Mouse (Mus musculus) ES-Bruce4 (cell line): ENCODE data around the gene Ugt1a7c. TPM values are rescaled to one million over a fixed set of nuclear protein-coding genes. Genes with fewer than 3 reads are reported as not detected.

Experiments used
- H3K27ac ChIP-seq: 2 replicates; pipeline ENCODE4 v1.5.1; 2012; ENCODE audit warnings: low read length, inconsistent platforms; ENCODE audit not compliant: insufficient read depth
- H3K27me3 ChIP-seq: 2 replicates; pipeline ENCODE4 v1.6.1; 2012; ENCODE audit warnings: mild to moderate bottlenecking, low read length, inconsistent platforms; ENCODE audit not compliant: control insufficient read depth, poor library complexity, insufficient read depth, severe bottlenecking
- H3K36me3 ChIP-seq: 2 replicates; pipeline ENCODE4 v1.6.1; 2012; ENCODE audit warnings: inconsistent platforms, mild to moderate bottlenecking, low read length, moderate library complexity; ENCODE audit not compliant: control insufficient read depth, poor library complexity, insufficient read depth, severe bottlenecking
- H3K4me1 ChIP-seq: one replicate; pipeline ENCODE4 v1.8.1; 2011; ENCODE audit warnings: low read length; ENCODE audit not compliant: control insufficient read depth, insufficient read depth
- H3K4me3 ChIP-seq: 2 replicates; pipeline ENCODE4 v1.5.1; 2011; ENCODE audit warnings: low read depth, mild to moderate bottlenecking, low read length
- H3K9ac ChIP-seq: 2 replicates; pipeline ENCODE4 v1.6.1; 2012; ENCODE audit warnings: low read depth, mild to moderate bottlenecking, inconsistent platforms; ENCODE audit not compliant: poor library complexity, severe bottlenecking
- H3K9me3 ChIP-seq: replicated peaks from 2 replicates; pipeline ENCODE4 v1.6.1; 2012; ENCODE audit warnings: mild to moderate bottlenecking, low read length, inconsistent platforms; ENCODE audit not compliant: control insufficient read depth, poor library complexity, insufficient read depth, severe bottlenecking
- CTCF ChIP-seq: IDR thresholded peaks from one replicate; pipeline ENCODE4 v1.8.1; 2011; ENCODE audit warnings: low read depth, low read length
- EP300 ChIP-seq: IDR thresholded peaks from 2 replicates; pipeline ENCODE4 v1.6.1; 2011; ENCODE audit warnings: low read depth, low read length; ENCODE audit not compliant: insufficient read depth
- POLR2A ChIP-seq: IDR thresholded peaks from one replicate; pipeline ENCODE4 v1.8.1; 2011; ENCODE audit warnings: low read length; ENCODE audit not compliant: insufficient read depth
- polyA plus RNA-seq: library from polyadenylated mRNA; stranded (reverse); fragments of >200 nt; gene quantifications from 2 replicates; pipeline ENCODE4 v1.2.4, GENCODE M21; 2011; ENCODE audit warnings: low read depth; ENCODE audit not compliant: missing spikeins, insufficient read depth, insufficient read length

Gene Ugt1a7c
- polyA plus RNA-seq, 1 experiment = not detected

DNA sequence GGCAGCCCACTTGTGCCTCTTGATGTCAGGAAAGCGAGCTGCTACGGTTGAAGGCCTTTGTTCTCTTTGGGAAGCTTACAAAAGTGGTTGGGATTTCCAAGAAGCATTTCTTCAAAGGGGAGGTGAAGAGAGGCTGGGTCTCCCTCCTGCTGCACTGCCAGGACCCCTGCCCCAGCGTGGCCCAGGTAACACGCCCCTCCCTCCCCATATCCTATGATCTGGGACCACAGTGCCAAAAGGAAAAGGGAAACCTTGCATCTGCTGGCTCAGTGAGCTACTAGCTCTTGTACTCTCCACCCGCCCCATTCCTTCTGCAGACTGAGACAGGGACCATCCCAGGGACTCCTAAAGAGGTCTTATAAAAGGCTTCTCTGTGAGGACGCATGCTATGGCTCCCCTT lies 162.8 kb downstream of the Ugt1a7c start:
- Histone ChIP-seq H3K36me3 (peaks cover 3% of the 10 kb centered on the region; the same call in 1 of the 2 replicates), H3K4me1 (no peaks in the 10 kb centered on the region), H3K9me3 (no peaks in the 10 kb centered on the region), H3K27ac (no peak overlapping the region), H3K9ac (no peak overlapping the region), H3K27me3 (no peaks in the 10 kb centered on the region), H3K4me3 (no peak overlapping the region)
- no peak for TF ChIP-seq CTCF
- TF ChIP-seq EP300 = no peak
- no peak for TF ChIP-seq POLR2A

DNA sequence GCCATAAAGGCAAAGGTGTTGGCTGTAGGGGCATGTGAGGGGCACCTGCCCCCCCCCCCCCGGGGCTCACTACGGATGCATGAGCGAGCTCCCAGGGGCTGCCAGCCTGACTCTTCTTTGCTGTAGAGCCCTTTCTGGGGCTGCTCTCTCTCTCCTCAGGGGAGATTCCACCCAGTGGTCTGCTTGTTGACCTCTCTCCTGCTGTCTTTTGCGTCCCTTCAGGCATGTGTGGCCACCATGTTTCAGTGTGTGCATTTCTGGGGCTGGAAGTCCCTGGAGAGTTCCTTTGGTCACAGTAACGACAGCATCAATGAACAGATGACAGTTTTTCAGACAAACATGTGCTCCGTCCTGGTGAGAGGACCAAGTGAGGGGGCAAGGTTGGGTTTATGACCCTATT lies 163.5 kb downstream of the Ugt1a7c start:
- no peaks in the 10 kb centered on the region for H3K27me3 ChIP-seq
- H3K9me3 ChIP-seq = no peaks in the 10 kb centered on the region
- no peak overlapping the region for H3K4me3 ChIP-seq
- no peak overlapping the region for H3K27ac ChIP-seq
- no peak overlapping the region for H3K9ac ChIP-seq
- TF ChIP-seq CTCF = no peak
- H3K36me3 ChIP-seq = peaks cover 10% of the 10 kb centered on the region
- no peaks in the 10 kb centered on the region for H3K4me1 ChIP-seq

DNA sequence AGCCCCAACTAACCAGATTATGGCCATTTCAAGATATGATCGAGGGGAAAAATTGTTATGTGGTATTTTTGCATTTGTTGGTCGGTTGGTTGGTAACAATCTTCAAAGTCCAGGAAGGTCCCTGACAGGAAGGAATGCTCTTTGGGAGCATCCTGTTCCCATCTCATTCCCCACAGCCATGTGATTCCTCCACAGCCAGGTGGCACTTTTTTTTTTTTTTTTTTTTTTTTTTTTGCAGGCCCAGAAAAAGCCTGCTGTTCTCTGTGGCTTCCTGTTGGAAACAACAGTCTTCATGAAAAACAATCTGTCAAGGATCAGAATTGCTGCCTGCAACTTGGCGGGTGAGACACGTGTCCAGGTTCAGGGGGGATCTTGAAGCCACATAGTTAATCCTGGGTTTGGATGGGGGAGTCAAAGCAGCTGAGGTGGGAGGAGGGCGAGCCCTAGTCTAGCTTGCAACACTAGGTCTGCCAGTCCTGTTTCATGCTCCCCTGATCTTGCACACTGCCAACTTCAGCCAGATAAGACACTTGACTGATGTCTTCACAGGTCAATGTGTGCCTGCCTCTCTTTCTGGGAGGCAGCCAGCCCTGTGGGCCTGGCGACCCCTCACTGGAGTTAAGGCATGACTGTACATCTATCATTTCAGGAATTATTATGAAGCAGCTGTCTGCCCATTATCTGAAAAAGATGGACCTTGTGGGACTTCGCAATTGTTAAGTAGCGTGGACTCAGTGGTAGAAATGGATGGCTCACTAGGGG lies 164.2 kb downstream of the Ugt1a7c start:
- no peak for TF ChIP-seq POLR2A
- no peak for TF ChIP-seq CTCF
- TF ChIP-seq EP300 = no peak
- Histone ChIP-seq H3K4me1 (no peaks in the 10 kb centered on the region), H3K9ac (no peak overlapping the region), H3K9me3 (no peaks in the 10 kb centered on the region), H3K4me3 (no peak overlapping the region), H3K27ac (no peak overlapping the region), H3K36me3 (peaks cover 17% of the 10 kb centered on the region), H3K27me3 (no peaks in the 10 kb centered on the region)

DNA sequence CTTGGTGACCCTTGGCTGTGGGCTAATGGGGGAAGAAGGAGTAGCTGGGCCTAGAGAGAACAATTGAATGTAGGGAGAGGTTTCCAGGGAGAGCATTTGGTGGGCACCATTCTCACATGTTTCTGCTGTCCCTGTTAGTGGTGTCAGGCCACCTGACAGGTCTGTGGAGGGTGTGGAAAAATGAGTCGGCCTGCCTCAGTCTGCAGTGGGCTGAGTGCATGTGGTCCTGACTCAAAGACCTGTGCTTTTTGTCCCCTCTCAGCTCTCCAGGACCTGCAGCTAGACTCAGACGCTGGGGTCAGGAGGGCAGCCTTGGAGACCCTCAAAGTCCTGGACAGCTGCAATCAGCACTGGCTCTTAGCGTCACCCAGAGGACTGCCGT lies 164.8 kb downstream of the Ugt1a7c start:
- H3K9me3 ChIP-seq = no peaks in the 10 kb centered on the region
- no peak overlapping the region for H3K9ac ChIP-seq
- no peak overlapping the region for H3K4me3 ChIP-seq
- H3K27ac ChIP-seq = no peak overlapping the region
- TF ChIP-seq POLR2A (no peak), EP300 (no peak), CTCF (no peak)
- no peaks in the 10 kb centered on the region for H3K27me3 ChIP-seq
- H3K4me1 ChIP-seq = no peaks in the 10 kb centered on the region
- H3K36me3 ChIP-seq = peaks cover 23% of the 10 kb centered on the region

DNA sequence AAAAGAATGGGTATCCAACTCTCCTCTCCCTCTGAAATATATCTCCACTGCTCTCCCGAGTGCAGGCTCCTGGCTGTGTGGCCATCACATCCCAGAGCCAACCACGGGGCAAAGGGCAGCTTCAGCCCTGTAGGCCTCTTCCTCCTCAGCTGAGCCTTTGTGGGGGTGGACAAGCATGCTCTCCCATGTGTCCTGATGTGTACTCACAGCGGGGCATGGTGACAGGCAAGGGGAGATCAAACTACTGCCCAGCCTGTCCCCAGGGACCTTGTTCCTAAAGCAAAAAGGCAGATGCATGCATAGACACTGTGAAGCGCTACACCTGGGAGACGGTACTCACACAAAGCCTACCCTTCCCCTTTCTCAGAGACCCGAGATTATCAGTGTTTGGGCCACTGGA lies 165.3 kb downstream of the Ugt1a7c start:
- Histone ChIP-seq H3K9ac (no peak overlapping the region), H3K9me3 (no peaks in the 10 kb centered on the region), H3K27me3 (no peaks in the 10 kb centered on the region), H3K27ac (no peak overlapping the region), H3K36me3 (peaks cover 27% of the 10 kb centered on the region), H3K4me1 (no peaks in the 10 kb centered on the region), H3K4me3 (no peak overlapping the region)
- no peak for TF ChIP-seq CTCF
- no peak for TF ChIP-seq EP300
- TF ChIP-seq POLR2A = no peak

DNA sequence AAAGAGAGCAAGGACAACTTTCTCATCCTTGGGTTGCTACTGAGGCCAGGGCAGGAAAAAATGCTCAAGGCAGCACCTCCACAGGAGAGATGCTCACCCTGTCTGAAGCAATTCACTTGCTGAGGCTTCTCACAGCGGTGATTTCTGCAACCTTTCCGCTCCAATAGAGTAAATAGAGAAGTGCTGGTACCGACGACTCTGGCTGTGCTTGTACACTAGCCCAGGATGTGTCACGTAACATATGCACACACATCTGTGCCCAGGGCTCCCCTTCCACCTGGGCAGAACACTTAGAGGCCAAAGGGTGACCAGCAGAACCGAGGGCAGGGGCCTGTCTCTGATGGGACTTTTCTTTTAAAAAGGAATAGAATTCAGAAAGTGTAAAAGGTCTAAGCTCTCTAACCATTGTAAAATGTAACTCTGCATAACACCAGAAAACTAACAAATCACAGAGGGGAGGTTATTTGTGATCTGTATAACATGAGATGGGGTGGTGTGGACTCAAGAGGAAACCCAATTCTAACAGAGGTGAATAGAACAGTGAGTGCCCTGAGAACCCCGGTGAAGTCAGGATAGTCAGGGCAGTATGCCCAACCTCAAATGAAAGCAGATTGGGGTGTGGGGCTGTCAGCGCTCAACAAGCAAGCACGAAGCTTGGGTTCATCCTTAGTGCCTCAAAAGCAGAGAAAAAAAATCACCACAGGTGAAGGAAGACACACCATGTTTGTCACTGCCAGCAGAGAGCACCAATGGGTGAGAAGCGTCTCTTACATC lies 165.9 kb downstream of the Ugt1a7c start:
- H3K4me1 ChIP-seq = no peaks in the 10 kb centered on the region
- H3K27ac ChIP-seq = no peak overlapping the region
- no peaks in the 10 kb centered on the region for H3K27me3 ChIP-seq
- H3K36me3 ChIP-seq = peaks cover 34% of the 10 kb centered on the region
- H3K9me3 ChIP-seq = no peaks in the 10 kb centered on the region
- H3K9ac ChIP-seq = no peak overlapping the region
- H3K4me3 ChIP-seq = no peak overlapping the region
- no peak for TF ChIP-seq POLR2A
